Mouse (Mus musculus): ENCODE measurements around the gene Adam33.

DNA sequence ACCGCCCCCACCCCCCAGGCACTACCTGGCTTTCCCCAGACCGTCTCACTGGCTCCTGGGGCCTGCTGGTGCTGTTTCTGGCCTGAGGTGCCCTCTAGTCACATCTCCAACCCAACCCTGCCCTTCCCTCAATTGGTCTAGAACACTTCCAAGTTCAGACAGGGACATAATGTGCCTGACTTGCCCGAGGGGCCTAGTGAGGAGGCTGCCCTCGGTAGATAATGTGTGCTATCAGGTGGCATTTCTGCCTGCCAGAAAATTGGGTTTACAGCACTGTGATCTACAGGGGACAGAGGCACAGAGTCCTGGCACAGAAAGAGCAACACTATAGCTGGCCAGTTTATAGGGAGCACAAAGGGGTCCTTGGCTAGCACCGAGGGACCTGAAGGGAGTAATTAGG is 11.6 kb downstream of the Adam33 start:
- TF ChIP-seq CTCF (IDR thresholded peaks at IDR 0.05; ENCODE audit: low read depth, low read length) (no peak), POLR2A (IDR thresholded peaks at IDR 0.05; ENCODE audit: extremely low read depth, insufficient read depth, low read length) (no peak)
